Mouse (Mus musculus): ENCODE measurements around the gene Srrm1.

DNA sequence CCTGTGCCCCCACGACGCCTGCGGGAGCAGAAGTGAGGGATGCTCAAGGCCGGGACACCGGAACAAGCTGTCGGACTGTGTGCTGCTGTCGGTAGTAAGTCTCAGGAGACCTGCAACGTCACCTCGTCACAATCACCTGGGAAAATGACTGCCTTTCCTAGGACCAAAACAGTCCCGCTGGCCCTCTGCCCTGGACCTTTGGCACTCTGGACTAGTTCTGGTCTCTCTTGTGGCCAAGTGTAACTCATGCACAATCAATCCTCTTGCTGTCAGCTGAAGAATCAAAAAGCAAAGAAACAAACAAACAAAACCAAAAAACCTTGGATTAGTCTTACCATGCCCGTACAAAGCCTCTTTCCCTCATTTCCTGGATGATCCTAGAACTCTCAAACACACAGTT lies 24.1 kb upstream of the Srrm1 start:
- TF ChIP-seq POLR2A (IDR thresholded peaks at IDR 0.05; ENCODE audit: insufficient read length, low read depth), result no peak
- TF ChIP-seq MYOG (IDR thresholded peaks at IDR 0.05; ENCODE audit: control insufficient read depth in 1 of 3, insufficient read depth in 1 of 3, insufficient read length in 2 of 3, low read depth in 2 of 3), result no peak
- no peak for TF ChIP-seq POLR2AphosphoS2 (IDR thresholded peaks at IDR 0.05; ENCODE audit: insufficient read length, low read depth)
- no peak for TF ChIP-seq MYOD1 (IDR thresholded peaks at IDR 0.05; ENCODE audit: control insufficient read depth in 1 of 3, insufficient read length in 2 of 3, low read depth in 2 of 3)
- TF ChIP-seq TCF12 (IDR thresholded peaks at IDR 0.05; ENCODE audit: insufficient read depth, poor library complexity, severe bottlenecking), result no peak
- no peak for TF ChIP-seq MAX (IDR thresholded peaks at IDR 0.05; ENCODE audit: low read depth)
- TF ChIP-seq SRF (IDR thresholded peaks at IDR 0.05; ENCODE audit: control insufficient read depth, insufficient read length, low read depth), result no peak
